Mouse (Mus musculus) forebrain, postnatal 0 days (tissue): Measurements from ENCODE around the gene G3bp1. TPM values are rescaled to one million over a fixed set of nuclear protein-coding genes. Genes with fewer than 3 reads are reported as not detected.

Source experiments
- ATAC-seq: fragments of 200-750 bp; cut with Nextera tagmentation; 2 replicates; pipeline ENCODE4 v1.8.0; 2017; ENCODE audit warnings: mild to moderate bottlenecking, moderate library complexity
- DNase-seq: peaks from one replicate; pipeline ENCODE4 v3.0.0-alpha.2; 2015
- H3K27ac ChIP-seq: fragments of 300-500 bp; sonication (generic); 2 replicates; pipeline ENCODE4 v1.5.1; 2014; ENCODE audit warnings: low read depth, mild to moderate bottlenecking, antibody characterized with exemption, low read length, moderate library complexity, mixed read lengths
- H3K27me3 ChIP-seq: fragments of 300-500 bp; sonication (generic); 2 replicates; pipeline ENCODE4 v1.6.1; 2014; ENCODE audit warnings: mild to moderate bottlenecking, low read length, mixed read lengths; ENCODE audit not compliant: insufficient read depth
- H3K36me3 ChIP-seq: fragments of 300-500 bp; sonication (generic); 2 replicates; pipeline ENCODE4 v1.6.1; 2014; ENCODE audit warnings: mild to moderate bottlenecking, moderate library complexity; ENCODE audit not compliant: insufficient read depth
- H3K4me1 ChIP-seq: fragments of 300-500 bp; sonication (generic); 2 replicates; pipeline ENCODE4 v1.6.1; 2014; ENCODE audit warnings: antibody characterized with exemption; ENCODE audit not compliant: insufficient read depth
- H3K4me2 ChIP-seq: fragments of 300-500 bp; sonication (generic); 2 replicates; pipeline ENCODE4 v1.6.1; 2014; ENCODE audit warnings: low read depth, mild to moderate bottlenecking, moderate library complexity
- H3K4me3 ChIP-seq: fragments of 300-500 bp; sonication (generic); 2 replicates; pipeline ENCODE4 v1.5.1; 2014; ENCODE audit warnings: low read depth, low read length, mixed read lengths
- H3K9ac ChIP-seq: fragments of 300-500 bp; sonication (generic); 2 replicates; pipeline ENCODE4 v1.6.1; 2014; ENCODE audit warnings: mild to moderate bottlenecking
- H3K9me3 ChIP-seq: fragments of 300-500 bp; sonication (generic); 2 replicates; pipeline ENCODE4 v1.6.1; 2016; ENCODE audit warnings: low read length
- CTCF ChIP-seq: sonication (generic); IDR thresholded peaks from 2 replicates; pipeline ENCODE4 v1.5.1; 2016; ENCODE audit warnings: antibody characterized with exemption, control low read depth, low read depth
- WGBS: fragments of 180-500 bp; shearing (Covaris S2); extraction: QIAGEN DNeasy Blood & Tissue Kit; methylation state at CpG from one replicate; pipeline ENCODE4 v1.1.7; 2014; 5-methylcytosine and 5-hydroxymethylcytosine counted together
- polyA plus RNA-seq: library from polyadenylated mRNA; unstranded; fragments of >200 nt; fragmentation: Nextera tagmentation; extraction: Ambion mirVana; gene quantifications from 2 replicates; pipeline ENCODE4 v1.2.1, GENCODE M21; 2015
- total RNA-seq: library from RNA; depleted of rRNA; stranded (reverse); fragments of >200 nt; gene quantifications from 2 replicates; pipeline ENCODE4 v1.2.3, GENCODE M21; 2014

G3bp1 gene
- total and polyA plus RNA-seq, 2 experiments from 2014 or later, result 81.0 to 85.0 TPM

DNA sequence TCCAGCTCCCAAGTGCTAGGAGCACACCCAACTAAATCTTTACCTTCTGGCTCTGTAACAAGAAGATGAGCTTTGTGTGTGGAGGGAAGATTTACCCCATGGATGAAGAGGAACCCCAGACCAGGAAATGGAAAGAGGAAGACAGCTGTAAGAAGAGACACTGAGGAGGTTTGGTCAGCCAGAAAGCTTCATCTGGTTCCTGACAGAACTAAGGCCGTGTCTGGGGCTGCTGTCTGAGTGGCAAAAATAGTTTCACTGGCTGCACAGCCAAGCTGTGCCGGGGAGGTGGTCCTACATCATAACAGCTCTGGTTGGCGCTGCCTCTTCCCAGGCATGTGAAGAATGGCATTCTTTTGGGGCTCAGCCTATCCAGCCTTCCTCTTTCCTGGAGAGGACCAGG is 36.5 kb upstream of the G3bp1 start:
- Histone ChIP-seq H3K9me3 (no peaks in the 10 kb centered on the region), H3K36me3 (no peaks in the 10 kb centered on the region), H3K4me3 (no peak overlapping the region), H3K4me1 (no peaks in the 10 kb centered on the region), H3K4me2 (no peak overlapping the region), H3K27me3 (no peaks in the 10 kb centered on the region), H3K9ac (no peak overlapping the region), H3K27ac (no peak overlapping the region)
- WGBS, result 58% methylated on average over 3 of the region's 3 CpGs
- ATAC-seq, result no peak
- TF ChIP-seq CTCF, result no peak
- DNase-seq, result no peak

DNA sequence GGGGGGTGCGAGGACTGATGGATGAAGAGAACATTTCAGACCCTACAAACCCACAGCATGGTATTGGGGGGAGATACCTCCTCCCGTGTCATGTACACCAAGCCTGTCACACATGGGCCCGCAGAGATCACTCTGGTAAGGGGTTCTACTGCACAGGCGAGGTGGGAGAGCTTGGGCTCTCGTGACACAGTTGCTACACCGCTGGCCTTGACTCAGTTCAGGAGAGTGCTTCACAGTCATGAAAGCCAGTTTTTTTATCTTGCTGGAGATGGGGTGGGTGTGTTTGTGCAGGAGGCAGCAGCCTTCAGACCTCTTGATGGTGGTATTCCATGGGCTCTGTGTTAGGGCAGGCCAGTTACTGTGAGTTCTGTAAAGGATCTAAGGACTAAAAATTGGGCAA is 33.4 kb upstream of the G3bp1 start:
- H3K9me3 ChIP-seq, result no peaks in the 10 kb centered on the region
- TF ChIP-seq CTCF, result no peak
- no peaks in the 10 kb centered on the region for H3K4me1 ChIP-seq
- no peaks in the 10 kb centered on the region for H3K36me3 ChIP-seq
- DNase-seq, result no peak
- 92% methylated on average over 6 of the region's 6 CpGs for WGBS
- no peak for ATAC-seq
- no peak overlapping the region for H3K9ac ChIP-seq
- H3K4me3 ChIP-seq, result no peak overlapping the region
- H3K27ac ChIP-seq, result no peak overlapping the region
- no peaks in the 10 kb centered on the region for H3K27me3 ChIP-seq
- H3K4me2 ChIP-seq, result no peak overlapping the region

DNA sequence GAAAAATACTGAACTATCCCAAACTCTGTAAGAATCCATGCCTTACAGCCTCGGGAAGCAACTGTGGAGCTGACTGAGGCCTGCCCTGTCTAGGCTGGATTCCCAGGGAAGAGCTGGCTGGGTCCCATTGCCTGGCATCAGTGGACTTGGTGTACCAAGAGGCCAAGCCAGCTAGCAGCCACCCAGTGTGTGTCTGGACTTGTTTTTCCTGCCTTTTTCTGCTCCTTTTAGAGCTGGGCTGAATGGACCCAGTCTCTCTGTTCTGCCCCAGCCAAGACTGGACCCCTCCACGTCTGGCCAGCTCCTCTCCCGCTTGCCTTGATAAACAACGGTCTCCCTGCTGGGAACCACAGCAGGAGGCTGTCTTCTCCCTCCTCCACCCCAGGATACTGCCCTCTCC is 31.5 kb upstream of the G3bp1 start:
- Histone ChIP-seq H3K27ac (no peak overlapping the region), H3K36me3 (no peaks in the 10 kb centered on the region), H3K9me3 (no peaks in the 10 kb centered on the region), H3K4me1 (no peaks in the 10 kb centered on the region), H3K9ac (no peak overlapping the region), H3K4me2 (no peak overlapping the region), H3K27me3 (no peaks in the 10 kb centered on the region), H3K4me3 (no peak overlapping the region)
- WGBS, result 31% methylated on average over 4 of the region's 4 CpGs
- peak; percentile 50 for ATAC-seq
- TF ChIP-seq CTCF, result no peak
- DNase-seq, result peak; percentile 60

DNA sequence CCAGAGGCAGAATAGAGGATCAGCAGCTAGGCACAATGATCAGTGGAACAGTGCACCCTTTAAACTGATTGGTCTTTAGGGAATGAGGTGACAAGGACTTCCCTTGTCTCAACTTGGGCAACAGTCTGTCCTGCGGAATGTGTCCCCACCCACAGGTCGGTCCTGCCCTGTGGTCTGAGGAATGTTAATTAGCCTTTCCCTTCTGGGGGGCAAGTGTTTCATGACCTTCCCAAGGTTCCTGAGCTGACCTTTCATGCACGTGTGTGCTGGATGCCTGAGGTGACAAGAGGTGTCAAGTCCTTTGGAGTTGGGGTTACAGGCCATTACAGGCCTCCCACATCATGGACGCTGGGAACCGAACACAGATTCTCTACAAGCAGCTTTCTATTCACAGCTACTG is 29.8 kb upstream of the G3bp1 start:
- ATAC-seq, result no peak
- Histone ChIP-seq H3K4me3 (no peak overlapping the region), H3K9ac (no peak overlapping the region), H3K4me2 (no peak overlapping the region), H3K36me3 (no peaks in the 10 kb centered on the region), H3K9me3 (no peaks in the 10 kb centered on the region), H3K27me3 (no peaks in the 10 kb centered on the region), H3K4me1 (no peaks in the 10 kb centered on the region), H3K27ac (no peak overlapping the region)
- DNase-seq, result no peak
- TF ChIP-seq CTCF, result no peak
- 62% methylated on average over 5 of the region's 5 CpGs for WGBS

DNA sequence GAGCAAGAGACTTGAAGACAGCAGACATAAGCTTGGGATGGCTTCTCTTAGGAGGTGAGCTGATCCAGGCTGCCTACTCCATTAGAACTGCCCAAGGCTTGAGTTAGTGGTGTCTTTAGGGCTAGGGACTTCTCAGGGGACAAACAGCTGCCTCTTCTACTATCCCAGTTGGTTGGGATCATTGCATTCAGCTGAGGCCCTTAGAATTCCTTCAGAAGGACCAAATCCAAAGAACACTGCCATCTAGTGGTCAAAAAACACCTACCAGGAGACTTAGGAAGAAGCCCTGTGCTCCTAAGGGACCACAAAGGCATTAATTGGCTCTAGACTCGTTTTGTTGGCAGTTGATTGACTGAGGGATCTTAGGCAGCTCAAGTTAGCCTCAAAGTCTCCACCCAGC is 24.7 kb upstream of the G3bp1 start:
- DNase-seq (peak; percentile 87), ATAC-seq (peak; percentile 71)
- Histone ChIP-seq H3K36me3 (peaks cover 6% of the 10 kb centered on the region; the same call in 1 of the 2 replicates), H3K4me2 (no peak overlapping the region), H3K27ac (no peak overlapping the region), H3K27me3 (no peaks in the 10 kb centered on the region), H3K4me3 (no peak overlapping the region), H3K4me1 (no peaks in the 10 kb centered on the region), H3K9ac (no peak overlapping the region), H3K9me3 (no peaks in the 10 kb centered on the region)
- TF ChIP-seq CTCF, result peak; percentile 85
- 0% methylated on average over 1 of the region's 1 CpGs for WGBS

DNA sequence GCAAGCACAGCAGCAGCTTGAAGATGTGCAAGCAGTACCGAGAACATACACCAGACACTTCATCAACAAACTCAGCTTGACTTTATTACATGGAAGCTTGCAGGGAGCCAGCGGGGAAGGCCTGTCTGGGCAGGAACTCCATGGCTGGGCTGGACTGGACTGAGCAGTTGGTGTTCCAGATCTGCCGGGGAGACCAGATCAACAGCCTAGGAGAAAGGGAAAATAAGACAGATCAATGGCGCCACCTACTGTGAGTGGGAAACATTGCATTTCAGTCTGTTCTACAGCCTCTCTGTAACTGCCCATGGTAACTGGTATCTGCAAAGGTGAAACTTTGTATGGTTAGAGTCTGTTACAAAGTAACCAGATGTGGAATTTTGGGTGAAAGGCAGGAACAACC is 22.9 kb upstream of the G3bp1 start:
- H3K4me2 ChIP-seq, result no peak overlapping the region
- no peaks in the 10 kb centered on the region for H3K9me3 ChIP-seq
- no peak overlapping the region for H3K27ac ChIP-seq
- no peaks in the 10 kb centered on the region for H3K27me3 ChIP-seq
- no peaks in the 10 kb centered on the region for H3K4me1 ChIP-seq
- no peak overlapping the region for H3K4me3 ChIP-seq
- ATAC-seq (peak; percentile 81), DNase-seq (peak; percentile 88)
- peaks cover 15% of the 10 kb centered on the region; the same call in 1 of the 2 replicates for H3K36me3 ChIP-seq
- TF ChIP-seq CTCF, result peak; percentile 92
- no peak overlapping the region for H3K9ac ChIP-seq
- 28% methylated on average over 4 of the region's 4 CpGs for WGBS

DNA sequence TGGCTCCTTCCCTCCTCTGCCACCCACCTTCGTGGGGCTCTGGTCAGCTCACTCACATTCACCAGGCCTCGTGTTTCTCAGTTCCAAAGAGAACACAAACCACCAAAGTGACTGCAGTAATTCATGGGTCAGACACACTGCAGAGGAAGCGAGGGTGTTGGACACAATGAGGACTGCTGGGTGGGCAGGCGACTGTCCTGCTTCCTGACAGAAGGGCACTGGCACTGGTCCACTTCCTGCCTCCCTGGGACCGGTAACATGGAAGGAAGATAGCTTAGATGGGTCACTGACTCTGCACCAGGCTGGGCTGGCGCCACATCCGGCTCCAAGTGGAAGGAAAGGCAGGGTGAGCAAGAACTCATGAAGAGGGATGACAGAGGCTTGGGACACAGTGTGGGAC is 20.0 kb upstream of the G3bp1 start:
- Histone ChIP-seq H3K9me3 (no peaks in the 10 kb centered on the region), H3K27ac (no peak overlapping the region), H3K4me3 (no peak overlapping the region), H3K9ac (no peak overlapping the region), H3K4me1 (no peaks in the 10 kb centered on the region), H3K27me3 (no peaks in the 10 kb centered on the region), H3K36me3 (peaks cover 15% of the 10 kb centered on the region; the same call in 1 of the 2 replicates), H3K4me2 (no peak overlapping the region)
- no peak for ATAC-seq
- TF ChIP-seq CTCF, result no peak
- no peak for DNase-seq
- 79% methylated on average over 7 of the region's 7 CpGs for WGBS

DNA sequence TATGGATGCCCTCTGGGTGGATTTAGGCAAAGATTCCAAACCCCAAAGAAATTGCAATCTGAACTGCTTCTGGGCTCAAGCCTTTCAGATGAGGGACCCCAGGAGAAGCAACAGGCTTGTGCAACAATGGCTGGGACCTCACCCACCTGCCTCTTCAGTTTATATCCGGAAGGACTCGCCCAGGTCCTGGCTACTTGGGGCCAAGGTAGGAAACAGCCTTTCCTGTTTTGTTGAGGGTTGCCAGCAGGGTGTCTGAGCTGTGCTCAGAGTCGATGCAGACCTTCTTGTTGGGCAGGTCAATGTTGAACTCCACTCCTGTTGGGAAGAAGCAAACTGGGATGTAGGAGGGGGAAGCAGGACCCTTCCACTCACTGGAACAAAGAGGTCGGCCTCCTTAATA is 19.2 kb upstream of the G3bp1 start:
- DNase-seq (no peak), ATAC-seq (no peak)
- 71% methylated on average over 4 of the region's 4 CpGs for WGBS
- no peak for TF ChIP-seq CTCF
- H3K4me2 ChIP-seq, result no peak overlapping the region
- H3K27ac ChIP-seq, result no peak overlapping the region
- H3K27me3 ChIP-seq, result no peaks in the 10 kb centered on the region
- no peaks in the 10 kb centered on the region for H3K4me1 ChIP-seq
- H3K9ac ChIP-seq, result no peak overlapping the region
- H3K9me3 ChIP-seq, result no peaks in the 10 kb centered on the region
- H3K36me3 ChIP-seq, result peaks cover 15% of the 10 kb centered on the region; the same call in 1 of the 2 replicates
- no peak overlapping the region for H3K4me3 ChIP-seq
